Mouse (Mus musculus) hindbrain, embryonic 16.5 days (tissue): ENCODE data around the gene B4galt1. TPM values are rescaled to one million over a fixed set of nuclear protein-coding genes. Genes with fewer than 3 reads are reported as not detected.
A peak's percentile ranks its signal among the peaks of the same experiment; 100 is the strongest.

Experiments
- ATAC-seq: fragments of 200-750 bp; cut with Nextera tagmentation; 2 replicates; pipeline ENCODE4 v1.8.0; 2017; ENCODE audit warnings: moderate TSS enrichment, moderate library complexity
- H3K27ac ChIP-seq: fragments of 300-500 bp; sonication (generic); 2 replicates; pipeline ENCODE4 v1.5.1; 2014; ENCODE audit warnings: low read depth, mild to moderate bottlenecking, control low read depth, low read length, moderate library complexity
- H3K27me3 ChIP-seq: fragments of 300-500 bp; sonication (generic); replicated peaks from 2 replicates; pipeline ENCODE4 v1.6.1; 2014; ENCODE audit warnings: low read length; ENCODE audit not compliant: control insufficient read depth, insufficient read depth
- H3K36me3 ChIP-seq: fragments of 300-500 bp; sonication (generic); 2 replicates; pipeline ENCODE4 v1.6.1; 2014; ENCODE audit warnings: mild to moderate bottlenecking, low read length, moderate library complexity, mixed read lengths; ENCODE audit not compliant: control insufficient read depth, insufficient read depth
- H3K4me1 ChIP-seq: fragments of 300-500 bp; sonication (generic); 2 replicates; pipeline ENCODE4 v1.6.1; 2014; ENCODE audit warnings: low read depth, low read length; ENCODE audit not compliant: control insufficient read depth, insufficient read depth
- H3K4me2 ChIP-seq: fragments of 300-500 bp; sonication (generic); 2 replicates; pipeline ENCODE4 v1.6.1; 2014; ENCODE audit warnings: mild to moderate bottlenecking, low read length, control low read depth, moderate library complexity
- H3K4me3 ChIP-seq: fragments of 300-500 bp; sonication (generic); 2 replicates; pipeline ENCODE4 v1.5.1; 2014; ENCODE audit warnings: mild to moderate bottlenecking, low read length, control low read depth, moderate library complexity
- H3K9ac ChIP-seq: fragments of 300-500 bp; sonication (generic); 2 replicates; pipeline ENCODE4 v1.6.1; 2014; ENCODE audit warnings: low read depth, mild to moderate bottlenecking, control low read depth, low read length, moderate library complexity
- H3K9me3 ChIP-seq: fragments of 300-500 bp; sonication (generic); 2 replicates; pipeline ENCODE4 v1.6.1; 2014; ENCODE audit warnings: mild to moderate bottlenecking, low read length, moderate library complexity; ENCODE audit not compliant: control insufficient read depth
- WGBS: fragments of 180-500 bp; shearing (Covaris S2); extraction: QIAGEN DNeasy Blood & Tissue Kit; methylation state at CpG from one replicate; pipeline ENCODE4 v1.1.7; 2014; 5-methylcytosine and 5-hydroxymethylcytosine counted together
- polyA plus RNA-seq: library from polyadenylated mRNA; unstranded; fragments of >200 nt; fragmentation: Nextera tagmentation; extraction: Ambion mirVana; gene quantifications from 2 replicates; pipeline ENCODE4 v1.2.1, GENCODE M21; 2015

The B4galt1 gene
- 6.6 and 9.3 TPM in 2 replicates for polyA plus RNA-seq

GRCm38 (mm10) chr4:40853565-40854386 is at the start of gene B4galt1:
TSS of gene B4galt1 (minus strand) at chr4:40854005.
- ATAC-seq, result peak; percentile 95

GRCm38 (mm10) chr4:40900612-40901011 is 46.8 kb upstream of the B4galt1 start:
- Histone ChIP-seq H3K9ac (no peak overlapping the region), H3K36me3 (no peaks in the 10 kb centered on the region), H3K4me1 (no peaks in the 10 kb centered on the region), H3K9me3 (peaks cover 2% of the 10 kb centered on the region; the same call in 1 of the 2 replicates), H3K4me3 (no peak overlapping the region), H3K27me3 (no peaks in the 10 kb centered on the region), H3K4me2 (no peak overlapping the region), H3K27ac (no peak overlapping the region)
- no peak for ATAC-seq
- WGBS, result 90% methylated on average over 4 of the region's 4 CpGs

More at GRCm38 (mm10) chr4:40853565-40854386, at the start of gene B4galt1:
- Histone ChIP-seq H3K27ac (peak within 1 kb of the TSS; percentile 83), H3K4me3 (peak within 1 kb of the TSS; percentile 88), H3K27me3 (no peaks in the 10 kb centered on the region), H3K4me1 (peaks cover 28% of the 10 kb centered on the region), H3K9ac (peak within 1 kb of the TSS; percentile 92), H3K36me3 (no peaks in the 10 kb centered on the region), H3K9me3 (no peaks in the 10 kb centered on the region), H3K4me2 (peak within 1 kb of the TSS; percentile 82)
- WGBS, result under 1% methylated on average over 76 of the region's 83 CpGs

GRCm38 (mm10) chr4:40900071-40900470 is 46.3 kb upstream of the B4galt1 start:
- Histone ChIP-seq H3K9ac (no peak overlapping the region), H3K27me3 (no peaks in the 10 kb centered on the region)

GRCm38 (mm10) chr4:40899264-40899663 is 45.5 kb upstream of the B4galt1 start:
- 64% methylated on average over 2 of the region's 2 CpGs for WGBS

More at GRCm38 (mm10) chr4:40900071-40900470, 46.3 kb upstream of the B4galt1 start:
- Histone ChIP-seq H3K4me3 (no peak overlapping the region), H3K4me2 (no peak overlapping the region), H3K27ac (no peak overlapping the region), H3K4me1 (no peaks in the 10 kb centered on the region), H3K9me3 (peaks cover 2% of the 10 kb centered on the region; the same call in 1 of the 2 replicates), H3K36me3 (no peaks in the 10 kb centered on the region)
- 93% methylated on average over 3 of the region's 3 CpGs for WGBS
- no peak for ATAC-seq

GRCm38 (mm10) chr4:40898476-40899044 is 44.8 kb upstream of the B4galt1 start:
- Histone ChIP-seq H3K27ac (no peak overlapping the region), H3K9ac (no peak overlapping the region), H3K9me3 (peaks cover 2% of the 10 kb centered on the region; the same call in 1 of the 2 replicates), H3K4me1 (no peaks in the 10 kb centered on the region), H3K27me3 (no peaks in the 10 kb centered on the region), H3K4me3 (no peak overlapping the region), H3K36me3 (no peaks in the 10 kb centered on the region), H3K4me2 (no peak overlapping the region)
- ATAC-seq, result no peak
- WGBS, result 87% methylated on average over 6 of the region's 6 CpGs

More at GRCm38 (mm10) chr4:40899264-40899663, 45.5 kb upstream of the B4galt1 start:
- Histone ChIP-seq H3K4me3 (no peak overlapping the region), H3K4me1 (no peaks in the 10 kb centered on the region), H3K9ac (no peak overlapping the region), H3K4me2 (no peak overlapping the region), H3K27me3 (no peaks in the 10 kb centered on the region), H3K27ac (no peak overlapping the region), H3K9me3 (peaks cover 2% of the 10 kb centered on the region; the same call in 1 of the 2 replicates), H3K36me3 (no peaks in the 10 kb centered on the region)
- ATAC-seq, result no peak

GRCm38 (mm10) chr4:40895646-40896045 is 41.8 kb upstream of the B4galt1 start:
- no peaks in the 10 kb centered on the region for H3K4me1 ChIP-seq
- WGBS, result 95% methylated on average over 2 of the region's 2 CpGs
- H3K4me2 ChIP-seq, result no peak overlapping the region
- no peaks in the 10 kb centered on the region for H3K36me3 ChIP-seq
- no peak overlapping the region for H3K27ac ChIP-seq
- H3K9me3 ChIP-seq, result peaks cover 2% of the 10 kb centered on the region; the same call in 1 of the 2 replicates
- H3K27me3 ChIP-seq, result no peaks in the 10 kb centered on the region
- ATAC-seq, result no peak
- no peak overlapping the region for H3K9ac ChIP-seq
- no peak overlapping the region for H3K4me3 ChIP-seq

- H3K4me3 ChIP-seq, result no peak overlapping the region
- ATAC-seq, result no peak
- no peak overlapping the region for H3K4me2 ChIP-seq
- H3K9me3 ChIP-seq, result no peaks in the 10 kb centered on the region
- H3K27me3 ChIP-seq, result no peaks in the 10 kb centered on the region
- H3K27ac ChIP-seq, result no peak overlapping the region
- WGBS, result 92% methylated on average over 3 of the region's 3 CpGs
- no peaks in the 10 kb centered on the region for H3K36me3 ChIP-seq
- H3K4me1 ChIP-seq, result no peaks in the 10 kb centered on the region
- no peak overlapping the region for H3K9ac ChIP-seq
Measured at GRCm38 (mm10) chr4:40895118-40895517, 41.3 kb upstream of the B4galt1 start.

- H3K9ac ChIP-seq, result no peak overlapping the region
- no peak overlapping the region for H3K4me2 ChIP-seq
- H3K27ac ChIP-seq, result no peak overlapping the region
- H3K4me1 ChIP-seq, result no peaks in the 10 kb centered on the region
- no peak overlapping the region for H3K4me3 ChIP-seq
- WGBS, result 72% methylated on average over 5 of the region's 5 CpGs
- no peaks in the 10 kb centered on the region for H3K36me3 ChIP-seq
- no peaks in the 10 kb centered on the region for H3K27me3 ChIP-seq
- no peaks in the 10 kb centered on the region for H3K9me3 ChIP-seq
- no peak for ATAC-seq
Measured at GRCm38 (mm10) chr4:40891206-40891605, 37.4 kb upstream of the B4galt1 start.

- no peaks in the 10 kb centered on the region for H3K27me3 ChIP-seq
- no peak overlapping the region for H3K4me2 ChIP-seq
- no peak overlapping the region for H3K27ac ChIP-seq
- 85% methylated on average over 4 of the region's 4 CpGs for WGBS
- ATAC-seq, result no peak
- H3K4me1 ChIP-seq, result no peaks in the 10 kb centered on the region
- H3K4me3 ChIP-seq, result no peak overlapping the region
- H3K9me3 ChIP-seq, result no peaks in the 10 kb centered on the region
- no peaks in the 10 kb centered on the region for H3K36me3 ChIP-seq
- H3K9ac ChIP-seq, result no peak overlapping the region
Measured at GRCm38 (mm10) chr4:40889983-40890382, 36.2 kb upstream of the B4galt1 start.
